Comparison of ENCODE assay signal across 9 mouse cellular contexts in the genomic region with DNA sequence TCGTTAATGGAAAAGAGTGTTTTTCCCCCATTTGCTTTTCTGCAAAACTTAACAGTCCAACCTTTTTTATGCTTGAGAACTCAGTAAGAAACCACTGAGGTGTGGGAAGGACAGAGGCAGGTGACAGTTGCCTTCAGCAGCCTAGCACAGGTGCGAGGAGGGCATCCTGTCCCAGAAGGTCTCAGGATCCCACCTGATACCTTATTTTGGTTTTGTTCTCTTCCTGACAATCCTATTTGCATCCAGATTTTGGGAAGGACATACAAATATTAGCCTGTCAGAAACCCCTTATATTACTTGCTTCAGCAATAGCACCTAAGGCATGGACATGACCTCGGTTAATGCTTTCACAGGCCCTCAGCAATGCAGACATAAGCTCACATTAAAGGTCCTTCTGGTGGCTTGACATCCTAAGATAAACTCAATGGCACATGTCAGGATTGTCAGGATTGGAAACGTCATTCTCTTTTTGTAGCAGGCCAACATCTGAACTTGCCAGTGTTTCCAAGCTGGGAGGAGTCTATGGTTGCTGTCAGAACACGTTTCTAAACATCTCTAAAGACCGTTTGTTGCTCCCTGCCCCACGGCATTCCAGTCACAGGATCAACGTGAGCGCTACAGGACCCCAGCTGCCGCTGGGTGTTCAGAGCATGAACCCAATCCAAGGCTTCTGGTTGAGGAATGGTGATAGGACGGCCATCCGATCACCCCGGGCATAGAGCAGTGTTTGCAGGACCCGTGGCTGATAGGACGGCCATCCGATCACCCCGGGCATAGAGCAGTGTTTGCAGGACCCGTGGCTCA. TPM values are rescaled to one million over a fixed set of nuclear protein-coding genes. Genes with fewer than 3 reads are reported as not detected.
DNase-seq lines count a peak whose midpoint lies in the region; ATAC-seq and TF ChIP-seq lines count a peak whose summit lies in the region.
"Had no signal": no experiment of that assay in that cellular context is flagged by ENCODE, and none has a peak within 500 bp of the region (broad histone marks: within the 10 kb centered on the region; RNA-seq: fewer than 3 reads in every experiment).

No protein-coding gene starts in this region.

- no peak for TF ChIP-seq CTCF in lung, adult 2 months (IDR thresholded peaks at IDR 0.05; ENCODE audit: insufficient read depth, low read length)

- peak; percentile 69 for DNase-seq in lung, adult 2 months
- no peak for DNase-seq in lung, postnatal 25 days (ENCODE audit: low spot score)
- peak; percentile 52 to 60 for DNase-seq in kidney, postnatal 36 days
- no peak for DNase-seq in ovary, postnatal 14 days (ENCODE audit: low spot score)
- no peak for DNase-seq in spleen, postnatal 36 days (ENCODE audit: low spot score in 2 of 2)
- DNase-seq in frontal cortex, postnatal 14 days (ENCODE audit: low spot score in 2 of 2): no peak
- DNase-seq: thymus, postnatal 36 days had no signal

- H3K4me3 ChIP-seq in erythroblast, embryonic 14.5 days (replicated peaks): peak overlapping the region; percentile 5
- H3K4me3 ChIP-seq in lung, adult 2 months (replicated peaks; ENCODE audit: extremely low read depth, low read depth, low read length): peak overlapping the region; percentile 50

- peaks cover 71% of the 10 kb centered on the region for H3K4me1 ChIP-seq in erythroblast, embryonic 14.5 days (ENCODE audit: control insufficient read depth)
- peaks cover 33% of the 10 kb centered on the region for H3K4me1 ChIP-seq in lung, adult 2 months (ENCODE audit: control insufficient read depth, insufficient read depth, low read length)

- ATAC-seq in erythroblast, adult 5-6 weeks (replicated peaks; ENCODE audit: low FRiP score, poor library complexity, severe bottlenecking): no peak

- 41% methylated on average over 18 of the region's 18 CpGs for WGBS in lung, adult 2 months

- peaks cover 20% of the 10 kb centered on the region for H3K36me3 ChIP-seq in erythroblast, embryonic 14.5 days (ENCODE audit: control insufficient read depth)

- TF ChIP-seq POLR2A in lung, adult 2 months (IDR thresholded peaks at IDR 0.05; ENCODE audit: borderline replicate concordance, extremely low read depth, low read depth, low read length): peak; percentile 95

- H3K9me3 ChIP-seq in erythroblast, embryonic 14.5 days (ENCODE audit: control insufficient read depth, low read length): no peaks in the 10 kb centered on the region

- peaks cover 10% of the 10 kb centered on the region for H3K27me3 ChIP-seq in erythroblast, embryonic 14.5 days (ENCODE audit: control insufficient read depth)

RNA-seq across cellular contexts. Expression of a gene that starts 34.8 kb away (rescaled TPM):
- 0.74 and 0.75 TPM in 2 replicates for polyA plus RNA-seq in erythroblast, embryonic 14.5 days (2012)
- total RNA-seq in erythroblast, adult 5-6 weeks (2015; ENCODE audit: low replicate concordance): 5.4 and 6.0 TPM in 2 replicates
- total RNA-seq in erythroblast, adult 5-6 weeks (2017; ENCODE audit: low replicate concordance): 4.2 and 6.8 TPM in 2 replicates
- 32.1 and 37.8 TPM in 2 replicates for polyA plus RNA-seq in lung, adult 2 months (2012; rRNA removed)

RNA-seq across cellular contexts. Expression of a gene that starts 37.3 kb away (rescaled TPM):
- polyA plus RNA-seq in erythroblast, embryonic 14.5 days (2012): 0.07 TPM in 1 of 2 replicates, not detected in the other
- 14.0 and 14.6 TPM in 2 replicates for total RNA-seq in erythroblast, adult 5-6 weeks (2015; ENCODE audit: low replicate concordance)
- 10.0 and 11.3 TPM in 2 replicates for total RNA-seq in erythroblast, adult 5-6 weeks (2017; ENCODE audit: low replicate concordance)
- polyA plus RNA-seq in lung, adult 2 months (2012; rRNA removed): 24.5 and 26.0 TPM in 2 replicates

RNA-seq across cellular contexts. Expression of a gene that starts 53.7 kb away (rescaled TPM):
- 0.12 and 0.28 TPM in 2 replicates for polyA plus RNA-seq in erythroblast, embryonic 14.5 days (2012)
- 0.38 and 1.0 TPM in 2 replicates for total RNA-seq in erythroblast, adult 5-6 weeks (2015; ENCODE audit: low replicate concordance)
- total RNA-seq in erythroblast, adult 5-6 weeks (2017; ENCODE audit: low replicate concordance): 3.1 and 6.1 TPM in 2 replicates
- polyA plus RNA-seq in lung, adult 2 months (2012; rRNA removed): 1.1 and 1.2 TPM in 2 replicates

Comparison
In these comparisons a context has a peak if more than half of its experiments do, and no peak if none do; other contexts are left out.
1. DNase-seq: peak in lung, adult 2 months (single experiment) and kidney, postnatal 36 days (2 of 2); none in lung, postnatal 25 days (single experiment), ovary, postnatal 14 days (single experiment), spleen, postnatal 36 days (0 of 2) and frontal cortex, postnatal 14 days (0 of 2).
2. RNA of a gene that starts 34.8 kb away (polyA plus RNA-seq): 32.1 to 37.8 TPM in lung, adult 2 months; 0.74 to 0.75 TPM in erythroblast, embryonic 14.5 days; every median in the first group is over 10 times any median in the second.
3. RNA of a gene that starts 37.3 kb away (polyA plus RNA-seq): 24.5 to 26.0 TPM in lung, adult 2 months; 0.07 TPM in erythroblast, embryonic 14.5 days; every median in the first group is over 10 times any median in the second.